Mouse (Mus musculus) embryonic facial prominence, embryonic 15.5 days (tissue): Measurements from ENCODE around the gene Gm15217. TPM values are rescaled to one million over a fixed set of nuclear protein-coding genes. Genes with fewer than 3 reads are reported as not detected.

ENCODE experiments used
- ATAC-seq: fragments of 200-750 bp; cut with Nextera tagmentation; 2 replicates; pipeline ENCODE4 v1.8.0; 2017; ENCODE audit warnings: low read depth, moderate TSS enrichment; ENCODE audit not compliant: insufficient number of reproducible peaks, low FRiP score, low TSS enrichment
- H3K27ac ChIP-seq: fragments of 300-500 bp; sonication (generic); replicated peaks from 2 replicates; pipeline ENCODE4 v1.5.1; 2015; ENCODE audit warnings: mild to moderate bottlenecking, inconsistent platforms
- H3K27me3 ChIP-seq: fragments of 300-500 bp; sonication (generic); 2 replicates; pipeline ENCODE4 v1.6.1; 2015; ENCODE audit warnings: inconsistent platforms
- H3K36me3 ChIP-seq: fragments of 300-500 bp; sonication (generic); 2 replicates; pipeline ENCODE4 v1.6.1; 2015; ENCODE audit warnings: mild to moderate bottlenecking, inconsistent platforms
- H3K4me1 ChIP-seq: fragments of 300-500 bp; sonication (generic); 2 replicates; pipeline ENCODE4 v1.6.1; 2015; ENCODE audit warnings: inconsistent platforms
- H3K4me2 ChIP-seq: fragments of 300-500 bp; sonication (generic); replicated peaks from 2 replicates; pipeline ENCODE4 v1.6.1; 2015; ENCODE audit warnings: mild to moderate bottlenecking, inconsistent platforms
- H3K4me3 ChIP-seq: fragments of 300-500 bp; sonication (generic); replicated peaks from 2 replicates; pipeline ENCODE4 v1.5.1; 2015; ENCODE audit warnings: mild to moderate bottlenecking, inconsistent platforms
- H3K9ac ChIP-seq: fragments of 300-500 bp; sonication (generic); 2 replicates; pipeline ENCODE4 v1.6.1; 2015; ENCODE audit warnings: inconsistent platforms
- H3K9me3 ChIP-seq: fragments of 300-500 bp; sonication (generic); replicated peaks from 2 replicates; pipeline ENCODE4 v1.6.1; 2016; ENCODE audit warnings: inconsistent platforms
- WGBS: fragments of 180-500 bp; shearing (Covaris S2); methylation state at CpG from one replicate; pipeline ENCODE4 v1.1.7; 2015; 5-methylcytosine and 5-hydroxymethylcytosine counted together
- polyA plus RNA-seq: library from polyadenylated mRNA; unstranded; fragments of >200 nt; fragmentation: Nextera tagmentation; extraction: Ambion mirVana; gene quantifications from 2 replicates; pipeline ENCODE4 v1.2.1, GENCODE M21; 2015

Gene Gm15217
- polyA plus RNA-seq, 1 experiment from 2014 or later = not detected

GRCm38 (mm10) chr14:46398091-46398695 lies 19.0 kb downstream of the Gm15217 start:
- Histone ChIP-seq H3K27ac (no peak overlapping the region), H3K9me3 (no peaks in the 10 kb centered on the region), H3K4me2 (peak overlapping the region; percentile 49), H3K36me3 (no peaks in the 10 kb centered on the region), H3K27me3 (peaks cover 27% of the 10 kb centered on the region), H3K4me1 (peaks cover 11% of the 10 kb centered on the region; the same call in 1 of the 2 replicates), H3K4me3 (peak overlapping the region; percentile 31), H3K9ac (no peak overlapping the region)
- WGBS = 6% methylated on average over 27 of the region's 27 CpGs
- no peak for ATAC-seq

GRCm38 (mm10) chr14:46399925-46400324 lies 20.7 kb downstream of the Gm15217 start:
- Histone ChIP-seq H3K4me3 (no peak overlapping the region), H3K4me1 (peaks cover 11% of the 10 kb centered on the region; the same call in 1 of the 2 replicates), H3K9me3 (no peaks in the 10 kb centered on the region), H3K9ac (no peak overlapping the region), H3K27ac (no peak overlapping the region), H3K4me2 (no peak overlapping the region), H3K27me3 (peaks cover 24% of the 10 kb centered on the region), H3K36me3 (no peaks in the 10 kb centered on the region)
- WGBS = 63% methylated on average over 2 of the region's 2 CpGs
- ATAC-seq = no peak

GRCm38 (mm10) chr14:46408319-46408718 lies 29.1 kb downstream of the Gm15217 start:
- Histone ChIP-seq H3K4me2 (no peak overlapping the region), H3K4me1 (no peaks in the 10 kb centered on the region), H3K27ac (no peak overlapping the region), H3K9ac (no peak overlapping the region), H3K27me3 (no peaks in the 10 kb centered on the region), H3K36me3 (no peaks in the 10 kb centered on the region), H3K4me3 (no peak overlapping the region), H3K9me3 (no peaks in the 10 kb centered on the region)
- ATAC-seq = no peak
- WGBS = 84% methylated on average over 3 of the region's 3 CpGs

GRCm38 (mm10) chr14:46409016-46409415 lies 29.8 kb downstream of the Gm15217 start:
- Histone ChIP-seq H3K9me3 (no peaks in the 10 kb centered on the region), H3K27me3 (no peaks in the 10 kb centered on the region), H3K4me3 (no peak overlapping the region), H3K4me2 (no peak overlapping the region), H3K4me1 (no peaks in the 10 kb centered on the region), H3K36me3 (no peaks in the 10 kb centered on the region), H3K9ac (no peak overlapping the region), H3K27ac (no peak overlapping the region)
- WGBS = 64% methylated on average over 10 of the region's 10 CpGs
- ATAC-seq = no peak

- Histone ChIP-seq H3K4me2 (no peak overlapping the region), H3K9me3 (no peaks in the 10 kb centered on the region), H3K4me1 (no peaks in the 10 kb centered on the region), H3K27ac (no peak overlapping the region), H3K36me3 (no peaks in the 10 kb centered on the region), H3K9ac (no peak overlapping the region), H3K4me3 (no peak overlapping the region), H3K27me3 (no peaks in the 10 kb centered on the region)
- WGBS = 56% methylated on average over 4 of the region's 4 CpGs
- ATAC-seq = no peak
Observed at GRCm38 (mm10) chr14:46410557-46411120, 31.4 kb downstream of the Gm15217 start.

GRCm38 (mm10) chr14:46412497-46413000 lies 33.3 kb downstream of the Gm15217 start:
- Histone ChIP-seq H3K27me3 (no peaks in the 10 kb centered on the region), H3K27ac (no peak overlapping the region), H3K9me3 (no peaks in the 10 kb centered on the region), H3K36me3 (no peaks in the 10 kb centered on the region), H3K4me3 (no peak overlapping the region), H3K9ac (no peak overlapping the region), H3K4me2 (no peak overlapping the region), H3K4me1 (no peaks in the 10 kb centered on the region)
- no peak for ATAC-seq
- 82% methylated on average over 7 of the region's 7 CpGs for WGBS

- Histone ChIP-seq H3K9ac (no peak overlapping the region), H3K27me3 (no peaks in the 10 kb centered on the region), H3K36me3 (no peaks in the 10 kb centered on the region), H3K4me1 (no peaks in the 10 kb centered on the region), H3K27ac (no peak overlapping the region), H3K9me3 (no peaks in the 10 kb centered on the region), H3K4me2 (no peak overlapping the region), H3K4me3 (no peak overlapping the region)
- no peak for ATAC-seq
- 58% methylated on average over 15 of the region's 15 CpGs for WGBS
Observed at GRCm38 (mm10) chr14:46418371-46419097, 39.3 kb downstream of the Gm15217 start.

GRCm38 (mm10) chr14:46419269-46419668 lies 40.1 kb downstream of the Gm15217 start:
- Histone ChIP-seq H3K27me3 (no peaks in the 10 kb centered on the region), H3K36me3 (no peaks in the 10 kb centered on the region), H3K9me3 (no peaks in the 10 kb centered on the region), H3K4me1 (no peaks in the 10 kb centered on the region), H3K4me2 (no peak overlapping the region), H3K27ac (no peak overlapping the region), H3K4me3 (no peak overlapping the region), H3K9ac (no peak overlapping the region)
- ATAC-seq = no peak
- WGBS = 47% methylated on average over 11 of the region's 11 CpGs

- Histone ChIP-seq H3K9me3 (no peaks in the 10 kb centered on the region), H3K4me1 (no peaks in the 10 kb centered on the region), H3K4me2 (no peak overlapping the region), H3K9ac (no peak overlapping the region), H3K27ac (no peak overlapping the region), H3K36me3 (no peaks in the 10 kb centered on the region), H3K4me3 (no peak overlapping the region), H3K27me3 (no peaks in the 10 kb centered on the region)
- ATAC-seq = no peak
- WGBS = 73% methylated on average over 3 of the region's 3 CpGs
Observed at GRCm38 (mm10) chr14:46421823-46422222, 42.6 kb downstream of the Gm15217 start.

- Histone ChIP-seq H3K9me3 (no peaks in the 10 kb centered on the region), H3K9ac (no peak overlapping the region), H3K27me3 (no peaks in the 10 kb centered on the region), H3K4me2 (no peak overlapping the region), H3K4me3 (no peak overlapping the region), H3K4me1 (no peaks in the 10 kb centered on the region), H3K36me3 (no peaks in the 10 kb centered on the region), H3K27ac (no peak overlapping the region)
- WGBS = 91% methylated on average over 13 of the region's 13 CpGs
- ATAC-seq = no peak
Observed at GRCm38 (mm10) chr14:46427251-46427650, 48.0 kb downstream of the Gm15217 start.

GRCm38 (mm10) chr14:46430231-46430630 lies 51.0 kb downstream of the Gm15217 start:
- Histone ChIP-seq H3K4me1 (no peaks in the 10 kb centered on the region), H3K36me3 (no peaks in the 10 kb centered on the region), H3K27ac (no peak overlapping the region), H3K9ac (no peak overlapping the region), H3K9me3 (no peaks in the 10 kb centered on the region), H3K4me3 (no peak overlapping the region), H3K4me2 (no peak overlapping the region), H3K27me3 (no peaks in the 10 kb centered on the region)
- WGBS = 89% methylated on average over 5 of the region's 5 CpGs
- no peak for ATAC-seq
